Mouse (Mus musculus) lung, postnatal 0 days (tissue): Measurements from ENCODE around the gene Tuba1b. TPM values are rescaled to one million over a fixed set of nuclear protein-coding genes. Genes with fewer than 3 reads are reported as not detected.
A peak's percentile ranks its signal among the peaks of the same experiment; 100 is the strongest.

Source experiments
- ATAC-seq: fragments of 200-750 bp; cut with Nextera tagmentation; 2 replicates; pipeline ENCODE4 v1.8.0; 2017; ENCODE audit warnings: moderate library complexity
- DNase-seq: peaks from one replicate; pipeline ENCODE4 v3.0.0-alpha.2; 2016; ENCODE audit warnings: low spot score
- H3K27ac ChIP-seq: fragments of 300-500 bp; sonication (generic); 2 replicates; pipeline ENCODE4 v1.5.1; 2014; ENCODE audit warnings: antibody characterized with exemption, mild to moderate bottlenecking, low read length, mixed read lengths
- H3K27me3 ChIP-seq: fragments of 300-500 bp; sonication (generic); replicated peaks from 2 replicates; pipeline ENCODE4 v1.6.1; 2014; ENCODE audit warnings: low read length, mixed read lengths; ENCODE audit not compliant: insufficient read depth
- H3K36me3 ChIP-seq: fragments of 300-500 bp; sonication (generic); 2 replicates; pipeline ENCODE4 v1.6.1; 2014; ENCODE audit warnings: low read length, mixed read lengths; ENCODE audit not compliant: insufficient read depth
- H3K4me1 ChIP-seq: fragments of 300-500 bp; sonication (generic); 2 replicates; pipeline ENCODE4 v1.6.1; 2014; ENCODE audit warnings: antibody characterized with exemption, low read depth, low read length, mixed read lengths; ENCODE audit not compliant: insufficient read depth
- H3K4me2 ChIP-seq: fragments of 300-500 bp; sonication (generic); replicated peaks from 2 replicates; pipeline ENCODE4 v1.6.1; 2014; ENCODE audit warnings: low read depth, mild to moderate bottlenecking, low read length, moderate library complexity, mixed read lengths
- H3K4me3 ChIP-seq: fragments of 300-500 bp; sonication (generic); 2 replicates; pipeline ENCODE4 v1.5.1; 2014; ENCODE audit warnings: low read depth, low read length
- H3K9ac ChIP-seq: fragments of 300-500 bp; sonication (generic); replicated peaks from 2 replicates; pipeline ENCODE4 v1.6.1; 2014; ENCODE audit warnings: low read depth, mild to moderate bottlenecking
- H3K9me3 ChIP-seq: fragments of 300-500 bp; sonication (generic); 2 replicates; pipeline ENCODE4 v1.6.1; 2016; ENCODE audit warnings: low read length, mixed read lengths
- CTCF ChIP-seq: IDR thresholded peaks from 2 replicates; pipeline ENCODE4 v1.5.1; 2016; ENCODE audit warnings: antibody characterized with exemption, mild to moderate bottlenecking
- EP300 ChIP-seq: IDR thresholded peaks from 2 replicates; pipeline ENCODE4 v1.6.1; 2016; ENCODE audit warnings: antibody characterized with exemption, mild to moderate bottlenecking, control low read depth
- WGBS: fragments of 180-500 bp; shearing (Covaris S2); extraction: QIAGEN DNeasy Blood & Tissue Kit; methylation state at CpG from one replicate; pipeline ENCODE4 v1.1.7; 2014; 5-methylcytosine and 5-hydroxymethylcytosine counted together
- polyA plus RNA-seq: library from polyadenylated mRNA; unstranded; fragments of >200 nt; fragmentation: Nextera tagmentation; extraction: Ambion mirVana; gene quantifications from 2 replicates; pipeline ENCODE4 v1.2.1, GENCODE M21; 2015

The Tuba1b gene
- polyA plus RNA-seq, 1 experiment from 2014 or later, result 415 TPM

GRCm38 (mm10) chr15:98886667-98887387, 47.5 kb downstream of the Tuba1b start:
- Histone ChIP-seq H3K4me3 (no peak overlapping the region), H3K4me1 (no peaks in the 10 kb centered on the region), H3K9me3 (no peaks in the 10 kb centered on the region), H3K36me3 (no peaks in the 10 kb centered on the region), H3K4me2 (no peak overlapping the region), H3K9ac (no peak overlapping the region), H3K27me3 (no peaks in the 10 kb centered on the region), H3K27ac (no peak overlapping the region)
- no peak for DNase-seq
- TF ChIP-seq EP300 (no peak), CTCF (no peak)
- no peak for ATAC-seq
- 42% methylated on average over 8 of the region's 8 CpGs for WGBS

GRCm38 (mm10) chr15:98884106-98884505, 50.3 kb downstream of the Tuba1b start:
- no peak overlapping the region for H3K9ac ChIP-seq
- H3K4me3 ChIP-seq, result no peak overlapping the region
- no peaks in the 10 kb centered on the region for H3K27me3 ChIP-seq
- 50% methylated on average over 1 of the region's 1 CpGs for WGBS
- TF ChIP-seq EP300 (no peak), CTCF (no peak)
- H3K4me2 ChIP-seq, result no peak overlapping the region
- no peaks in the 10 kb centered on the region for H3K9me3 ChIP-seq
- no peaks in the 10 kb centered on the region for H3K36me3 ChIP-seq
- no peaks in the 10 kb centered on the region for H3K4me1 ChIP-seq
- DNase-seq (no peak), ATAC-seq (no peak)
- H3K27ac ChIP-seq, result no peak overlapping the region

GRCm38 (mm10) chr15:98883661-98884060, 50.7 kb downstream of the Tuba1b start:
- no peak for DNase-seq
- no peak for ATAC-seq
- no peak overlapping the region for H3K4me2 ChIP-seq
- H3K9me3 ChIP-seq, result no peaks in the 10 kb centered on the region
- H3K4me3 ChIP-seq, result no peak overlapping the region
- no peaks in the 10 kb centered on the region for H3K4me1 ChIP-seq
- H3K36me3 ChIP-seq, result no peaks in the 10 kb centered on the region
- no peaks in the 10 kb centered on the region for H3K27me3 ChIP-seq
- H3K27ac ChIP-seq, result no peak overlapping the region
- H3K9ac ChIP-seq, result no peak overlapping the region
- TF ChIP-seq EP300, result no peak
- no peak for TF ChIP-seq CTCF

GRCm38 (mm10) chr15:98881656-98882008, 52.7 kb downstream of the Tuba1b start:
- no peaks in the 10 kb centered on the region for H3K9me3 ChIP-seq
- H3K4me2 ChIP-seq, result peak overlapping the region; percentile 81
- H3K36me3 ChIP-seq, result no peaks in the 10 kb centered on the region
- ATAC-seq (no peak), DNase-seq (no peak)
- peak overlapping the region; percentile 70; the same call in 1 of the 2 replicates for H3K4me3 ChIP-seq
- H3K4me1 ChIP-seq, result no peaks in the 10 kb centered on the region
- 12% methylated on average over 5 of the region's 5 CpGs for WGBS
- H3K9ac ChIP-seq, result no peak overlapping the region
- peak overlapping the region; percentile 15; the same call in 1 of the 2 replicates for H3K27ac ChIP-seq
- no peaks in the 10 kb centered on the region for H3K27me3 ChIP-seq
- no peak for TF ChIP-seq EP300
- no peak for TF ChIP-seq CTCF

Other genes with a start within 250 kb of the Tuba1b start
- 3.7 and 5.1 TPM in 2 replicates for gene Ccdc65, start 226.4 kb downstream of the Tuba1b start, polyA plus RNA-seq
- 45.2 and 45.5 TPM in 2 replicates for gene Fkbp11, start 206.4 kb downstream of the Tuba1b start, polyA plus RNA-seq
- gene Arf3, start 171.4 kb downstream of the Tuba1b start, polyA plus RNA-seq, result 47.1 and 56.0 TPM in 2 replicates
- gene Wnt10b, start 156.4 kb downstream of the Tuba1b start, polyA plus RNA-seq, result 0.13 and 0.14 TPM in 2 replicates
- gene Wnt1, start 144.7 kb downstream of the Tuba1b start, polyA plus RNA-seq, result not detected in 2 replicates
- gene Ddn, start 125.1 kb downstream of the Tuba1b start, polyA plus RNA-seq, result 0.04 TPM in 2 replicates
- 72.2 and 76.7 TPM in 2 replicates for gene Prkag1, start 103.0 kb downstream of the Tuba1b start, polyA plus RNA-seq
- 8.7 and 11.1 TPM in 2 replicates for gene Kmt2d, start 63.4 kb downstream of the Tuba1b start, polyA plus RNA-seq
- 8.1 and 10.2 TPM in 2 replicates for gene Rhebl1, start 40.0 kb downstream of the Tuba1b start, polyA plus RNA-seq
- gene Dhh, start 36.0 kb downstream of the Tuba1b start, polyA plus RNA-seq, result 5.1 and 6.6 TPM in 2 replicates
- 16.5 and 17.0 TPM in 2 replicates for gene Lmbr1l, start 16.3 kb downstream of the Tuba1b start, polyA plus RNA-seq
- not detected in 2 replicates for gene Gm49450, start 19.0 kb upstream of the Tuba1b start, polyA plus RNA-seq
- gene Tuba1a, start 19.1 kb upstream of the Tuba1b start, polyA plus RNA-seq, result 881 and 945 TPM in 2 replicates
- 45.1 and 53.2 TPM in 2 replicates for gene Tuba1c, start 95.3 kb upstream of the Tuba1b start, polyA plus RNA-seq
- gene Prph, start 120.6 kb upstream of the Tuba1b start, polyA plus RNA-seq, result 0.32 and 0.42 TPM in 2 replicates
- gene Troap, start 140.0 kb upstream of the Tuba1b start, polyA plus RNA-seq, result 0.95 and 0.99 TPM in 2 replicates
- not detected in 2 replicates for gene C1ql4, start 153.3 kb upstream of the Tuba1b start, polyA plus RNA-seq
- 0.50 and 0.96 TPM in 2 replicates for gene Dnajc22, start 158.6 kb upstream of the Tuba1b start, polyA plus RNA-seq
- 13.7 and 16.3 TPM in 2 replicates for gene Spats2, start 191.4 kb upstream of the Tuba1b start, polyA plus RNA-seq